Comparison of ENCODE assay signal across 16 mouse cellular contexts in the genomic region with DNA sequence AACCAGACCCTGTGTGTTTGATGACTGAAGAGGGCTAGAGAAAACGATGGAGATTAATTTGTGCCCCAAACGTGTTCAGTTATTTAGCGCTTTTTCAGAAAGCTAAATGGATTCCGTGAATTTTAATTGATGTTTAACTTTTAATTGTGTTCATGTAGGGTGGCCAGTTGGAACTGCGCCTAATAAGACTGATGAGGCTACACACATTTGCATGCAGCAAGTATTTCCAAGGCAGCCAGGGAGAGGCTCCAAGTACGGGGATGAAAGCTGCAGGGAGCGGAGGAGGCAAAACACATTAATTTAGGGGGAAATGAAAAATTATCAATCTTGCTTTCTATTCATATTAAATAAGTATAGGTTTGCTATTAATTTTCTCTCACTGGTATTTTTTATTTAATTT.
DNase-seq lines count a peak whose midpoint lies in the region; ATAC-seq and TF ChIP-seq lines count a peak whose summit lies in the region.
"Had no signal": no experiment of that assay in that cellular context is flagged by ENCODE, and none has a peak within 500 bp of the region (broad histone marks: within the 10 kb centered on the region; RNA-seq: fewer than 3 reads in every experiment).

No protein-coding gene starts in this region.

- no peak overlapping the region for H3K9ac ChIP-seq in midbrain, postnatal 0 days (replicated peaks; ENCODE audit: low read length, poor library complexity, severe bottlenecking)
- H3K9ac ChIP-seq in midbrain, embryonic 11.5 days (ENCODE audit: low read length) = no peak overlapping the region
- H3K9ac ChIP-seq in forebrain, embryonic 16.5 days (replicated peaks; ENCODE audit: low read depth, low read length) = no peak overlapping the region
- no peak overlapping the region for H3K9ac ChIP-seq in neural tube, embryonic 14.5 days (replicated peaks; ENCODE audit: low read depth, low read length)
- H3K9ac ChIP-seq: embryonic facial prominence, embryonic 13.5 days; hindbrain, embryonic 15.5 days; liver, embryonic 15.5 days had no signal

- DNase-seq in kidney, adult 2 months = peak; percentile 70
- DNase-seq in kidney, postnatal 25 days = no peak
- DNase-seq in midbrain, postnatal 0 days (ENCODE audit: low spot score) = peak; percentile 61
- no peak for DNase-seq in midbrain, embryonic 11.5 days (ENCODE audit: low spot score, missing footprints)
- DNase-seq in frontal cortex, postnatal 14 days (ENCODE audit: low spot score in 2 of 2) = no peak
- DNase-seq: adrenal gland, postnatal 25 days; cerebellum, adult 9-10 months; gastrocnemius, adult 2 months; kidney, adult 11 months; kidney, postnatal 36 days had no signal

- no peak for ATAC-seq in midbrain, postnatal 0 days (ENCODE audit: low FRiP score)
- ATAC-seq in midbrain, embryonic 11.5 days (ENCODE audit: low FRiP score) = no peak
- peak; percentile 72 for ATAC-seq in forebrain, embryonic 16.5 days
- ATAC-seq in neural tube, embryonic 14.5 days (ENCODE audit: low read depth) = peak; percentile 64; the same call in 1 of the 2 replicates
- ATAC-seq: lung, postnatal 0 days had no signal

- WGBS in kidney, adult 2 months = 51% methylated on average over 7 of the region's 7 CpGs
- WGBS in midbrain, postnatal 0 days = 53% methylated on average over 7 of the region's 7 CpGs
- 83% methylated on average over 7 of the region's 7 CpGs for WGBS in midbrain, embryonic 11.5 days
- 23% methylated on average over 7 of the region's 7 CpGs for WGBS in forebrain, embryonic 16.5 days
- 39% methylated on average over 7 of the region's 7 CpGs for WGBS in neural tube, embryonic 14.5 days

- TF ChIP-seq CTCF in kidney, adult 2 months (conservative IDR thresholded peaks at IDR 0.05; ENCODE audit: insufficient read depth, insufficient read length, low read depth, low read length) = no peak
- no peak for TF ChIP-seq CTCF in midbrain, postnatal 0 days (IDR thresholded peaks at IDR 0.05)

- TF ChIP-seq POLR2A in kidney, adult 2 months (IDR thresholded peaks at IDR 0.05; ENCODE audit: low read depth, low read length) = no peak

- H3K4me3 ChIP-seq in kidney, adult 2 months (ENCODE audit: insufficient read depth, low read depth, low read length) = no peak overlapping the region
- H3K4me3 ChIP-seq in midbrain, postnatal 0 days (ENCODE audit: low read depth, low read length) = no peak overlapping the region
- no peak overlapping the region for H3K4me3 ChIP-seq in midbrain, embryonic 11.5 days (ENCODE audit: low read depth, low read length)
- no peak overlapping the region for H3K4me3 ChIP-seq in forebrain, embryonic 16.5 days (replicated peaks; ENCODE audit: low read length)
- no peak overlapping the region for H3K4me3 ChIP-seq in neural tube, embryonic 14.5 days (ENCODE audit: low read depth, low read length)
- H3K4me3 ChIP-seq: embryonic facial prominence, embryonic 13.5 days; gastrocnemius, adult 2 months; hindbrain, embryonic 15.5 days; liver, embryonic 15.5 days had no signal

- H3K9me3 ChIP-seq in midbrain, postnatal 0 days (ENCODE audit: low read length) = no peaks in the 10 kb centered on the region
- H3K9me3 ChIP-seq in midbrain, embryonic 11.5 days (ENCODE audit: control insufficient read depth, low read length) = no peaks in the 10 kb centered on the region
- no peaks in the 10 kb centered on the region for H3K9me3 ChIP-seq in forebrain, embryonic 16.5 days (ENCODE audit: control insufficient read depth, low read length)
- H3K9me3 ChIP-seq in neural tube, embryonic 14.5 days (ENCODE audit: control insufficient read depth, low read length) = no peaks in the 10 kb centered on the region
- H3K9me3 ChIP-seq: embryonic facial prominence, embryonic 13.5 days; hindbrain, embryonic 15.5 days; liver, embryonic 15.5 days had no signal

- no peaks in the 10 kb centered on the region for H3K27me3 ChIP-seq in kidney, adult 2 months (replicated peaks; ENCODE audit: control insufficient read depth, insufficient read depth, low read length)
- no peaks in the 10 kb centered on the region for H3K27me3 ChIP-seq in midbrain, postnatal 0 days (ENCODE audit: insufficient read depth, low read length)
- H3K27me3 ChIP-seq in midbrain, embryonic 11.5 days (ENCODE audit: control insufficient read depth, insufficient read depth, low read length) = no peaks in the 10 kb centered on the region
- no peaks in the 10 kb centered on the region; the same call in 1 of the 2 replicates for H3K27me3 ChIP-seq in forebrain, embryonic 16.5 days (replicated peaks; ENCODE audit: control insufficient read depth, insufficient read depth, low read length)
- no peaks in the 10 kb centered on the region for H3K27me3 ChIP-seq in neural tube, embryonic 14.5 days (ENCODE audit: control insufficient read depth, insufficient read depth, low read length)
- H3K27me3 ChIP-seq: hindbrain, embryonic 15.5 days; liver, embryonic 15.5 days had no signal

- H3K27ac ChIP-seq in kidney, adult 2 months (ENCODE audit: insufficient read depth, low read depth, low read length) = no peak overlapping the region
- H3K27ac ChIP-seq in midbrain, postnatal 0 days (ENCODE audit: low read depth, low read length) = no peak overlapping the region
- H3K27ac ChIP-seq in midbrain, embryonic 11.5 days (ENCODE audit: low read depth, low read length) = no peak overlapping the region
- no peak overlapping the region for H3K27ac ChIP-seq in forebrain, embryonic 16.5 days (ENCODE audit: low read length)
- H3K27ac ChIP-seq in neural tube, embryonic 14.5 days (ENCODE audit: low read depth, low read length) = no peak overlapping the region
- H3K27ac ChIP-seq: embryonic facial prominence, embryonic 13.5 days; gastrocnemius, adult 2 months; hindbrain, embryonic 15.5 days; liver, embryonic 15.5 days had no signal

- no peaks in the 10 kb centered on the region for H3K36me3 ChIP-seq in kidney, adult 2 months (ENCODE audit: control insufficient read depth, insufficient read depth, low read length)
- no peaks in the 10 kb centered on the region for H3K36me3 ChIP-seq in midbrain, postnatal 0 days (ENCODE audit: insufficient read depth, low read length)
- no peaks in the 10 kb centered on the region for H3K36me3 ChIP-seq in midbrain, embryonic 11.5 days (ENCODE audit: control insufficient read depth, insufficient read depth, low read length)
- H3K36me3 ChIP-seq in forebrain, embryonic 16.5 days (ENCODE audit: control insufficient read depth, insufficient read depth) = no peaks in the 10 kb centered on the region
- H3K36me3 ChIP-seq in neural tube, embryonic 14.5 days (ENCODE audit: control insufficient read depth, insufficient read depth, low read length) = no peaks in the 10 kb centered on the region
- H3K36me3 ChIP-seq: embryonic facial prominence, embryonic 13.5 days; hindbrain, embryonic 15.5 days; liver, embryonic 15.5 days had no signal

- no peaks in the 10 kb centered on the region for H3K4me1 ChIP-seq in kidney, adult 2 months (ENCODE audit: control insufficient read depth, insufficient read depth, low read length)
- no peaks in the 10 kb centered on the region for H3K4me1 ChIP-seq in midbrain, postnatal 0 days (ENCODE audit: insufficient read depth, low read length)
- no peaks in the 10 kb centered on the region for H3K4me1 ChIP-seq in midbrain, embryonic 11.5 days (ENCODE audit: control insufficient read depth, insufficient read depth, low read length)
- peaks cover 10% of the 10 kb centered on the region for H3K4me1 ChIP-seq in forebrain, embryonic 16.5 days (replicated peaks; ENCODE audit: control insufficient read depth, insufficient read depth, low read length)
- peaks cover 5% of the 10 kb centered on the region for H3K4me1 ChIP-seq in neural tube, embryonic 14.5 days (ENCODE audit: control insufficient read depth, insufficient read depth, low read length)
- H3K4me1 ChIP-seq: embryonic facial prominence, embryonic 13.5 days; liver, embryonic 15.5 days had no signal

- no peak overlapping the region for H3K4me2 ChIP-seq in midbrain, postnatal 0 days (ENCODE audit: low read depth, low read length, poor library complexity, severe bottlenecking)
- no peak overlapping the region for H3K4me2 ChIP-seq in midbrain, embryonic 11.5 days
- no peak overlapping the region for H3K4me2 ChIP-seq in forebrain, embryonic 16.5 days (ENCODE audit: low read length)
- H3K4me2 ChIP-seq in neural tube, embryonic 14.5 days (ENCODE audit: low read depth, low read length) = no peak overlapping the region
- H3K4me2 ChIP-seq: embryonic facial prominence, embryonic 13.5 days; hindbrain, embryonic 15.5 days; liver, embryonic 15.5 days had no signal

Comparison
In these comparisons a context has a peak if more than half of its experiments do, and no peak if none do; other contexts are left out.
1. DNase-seq: peak in kidney, adult 2 months (single experiment) and midbrain, postnatal 0 days (single experiment); none in kidney, postnatal 25 days (0 of 2), midbrain, embryonic 11.5 days (single experiment) and frontal cortex, postnatal 14 days (0 of 2).
2. ATAC-seq: peak in forebrain, embryonic 16.5 days (single experiment) and neural tube, embryonic 14.5 days (single experiment); none in midbrain, postnatal 0 days (single experiment) and midbrain, embryonic 11.5 days (single experiment).